Mouse (Mus musculus) ES-Bruce4 (cell line): Measurements from ENCODE around the gene Iqschfp. TPM values are rescaled to one million over a fixed set of nuclear protein-coding genes. Genes with fewer than 3 reads are reported as not detected.

ENCODE experiments used
- H3K27ac ChIP-seq: 2 replicates; pipeline ENCODE4 v1.5.1; 2012; ENCODE audit warnings: low read length, inconsistent platforms; ENCODE audit not compliant: insufficient read depth
- H3K27me3 ChIP-seq: 2 replicates; pipeline ENCODE4 v1.6.1; 2012; ENCODE audit warnings: mild to moderate bottlenecking, low read length, inconsistent platforms; ENCODE audit not compliant: control insufficient read depth, poor library complexity, insufficient read depth, severe bottlenecking
- H3K36me3 ChIP-seq: 2 replicates; pipeline ENCODE4 v1.6.1; 2012; ENCODE audit warnings: inconsistent platforms, mild to moderate bottlenecking, low read length, moderate library complexity; ENCODE audit not compliant: control insufficient read depth, poor library complexity, insufficient read depth, severe bottlenecking
- H3K4me1 ChIP-seq: one replicate; pipeline ENCODE4 v1.8.1; 2011; ENCODE audit warnings: low read length; ENCODE audit not compliant: control insufficient read depth, insufficient read depth
- H3K4me3 ChIP-seq: 2 replicates; pipeline ENCODE4 v1.5.1; 2011; ENCODE audit warnings: low read depth, mild to moderate bottlenecking, low read length
- H3K9ac ChIP-seq: 2 replicates; pipeline ENCODE4 v1.6.1; 2012; ENCODE audit warnings: low read depth, mild to moderate bottlenecking, inconsistent platforms; ENCODE audit not compliant: poor library complexity, severe bottlenecking
- H3K9me3 ChIP-seq: replicated peaks from 2 replicates; pipeline ENCODE4 v1.6.1; 2012; ENCODE audit warnings: mild to moderate bottlenecking, low read length, inconsistent platforms; ENCODE audit not compliant: control insufficient read depth, poor library complexity, insufficient read depth, severe bottlenecking
- CTCF ChIP-seq: IDR thresholded peaks from one replicate; pipeline ENCODE4 v1.8.1; 2011; ENCODE audit warnings: low read depth, low read length
- EP300 ChIP-seq: IDR thresholded peaks from 2 replicates; pipeline ENCODE4 v1.6.1; 2011; ENCODE audit warnings: low read depth, low read length; ENCODE audit not compliant: insufficient read depth
- POLR2A ChIP-seq: IDR thresholded peaks from one replicate; pipeline ENCODE4 v1.8.1; 2011; ENCODE audit warnings: low read length; ENCODE audit not compliant: insufficient read depth
- polyA plus RNA-seq: library from polyadenylated mRNA; stranded (reverse); fragments of >200 nt; gene quantifications from 2 replicates; pipeline ENCODE4 v1.2.4, GENCODE M21; 2011; ENCODE audit warnings: low read depth; ENCODE audit not compliant: missing spikeins, insufficient read depth, insufficient read length

Gene Iqschfp
- polyA plus RNA-seq, 1 experiment = not detected

GRCm38 (mm10) chr3:68617708-68618107 is 725.7 kb downstream of the Iqschfp start:
- TF ChIP-seq CTCF (no peak), POLR2A (no peak), EP300 (no peak)
- Histone ChIP-seq H3K4me1 (no peaks in the 10 kb centered on the region), H3K4me3 (no peak overlapping the region), H3K27ac (no peak overlapping the region), H3K9ac (no peak overlapping the region), H3K36me3 (peaks cover 10% of the 10 kb centered on the region), H3K9me3 (no peaks in the 10 kb centered on the region; the same call in 1 of the 2 replicates), H3K27me3 (no peaks in the 10 kb centered on the region)

- no peak overlapping the region for H3K27ac ChIP-seq
- TF ChIP-seq POLR2A (no peak), EP300 (no peak), CTCF (no peak)
- peaks cover 10% of the 10 kb centered on the region for H3K36me3 ChIP-seq
- no peaks in the 10 kb centered on the region for H3K4me1 ChIP-seq
- H3K4me3 ChIP-seq = no peak overlapping the region
- H3K9me3 ChIP-seq = no peaks in the 10 kb centered on the region; the same call in 1 of the 2 replicates
- H3K27me3 ChIP-seq = no peaks in the 10 kb centered on the region
- H3K9ac ChIP-seq = no peak overlapping the region
These were observed 727.1 kb downstream of the Iqschfp start for GRCm38 (mm10) chr3:68619097-68619496.

- peaks cover 20% of the 10 kb centered on the region for H3K36me3 ChIP-seq
- no peak overlapping the region for H3K9ac ChIP-seq
- no peaks in the 10 kb centered on the region for H3K4me1 ChIP-seq
- H3K27me3 ChIP-seq = no peaks in the 10 kb centered on the region
- H3K27ac ChIP-seq = no peak overlapping the region
- TF ChIP-seq CTCF (no peak), EP300 (no peak), POLR2A (no peak)
- H3K4me3 ChIP-seq = no peak overlapping the region
- H3K9me3 ChIP-seq = no peaks in the 10 kb centered on the region; the same call in 1 of the 2 replicates
These were observed 729.9 kb downstream of the Iqschfp start for GRCm38 (mm10) chr3:68621971-68622370.

GRCm38 (mm10) chr3:68623036-68623435 is 731.0 kb downstream of the Iqschfp start:
- Histone ChIP-seq H3K9me3 (no peaks in the 10 kb centered on the region; the same call in 1 of the 2 replicates), H3K36me3 (peaks cover 20% of the 10 kb centered on the region), H3K27ac (no peak overlapping the region)

GRCm38 (mm10) chr3:68624471-68624870 is 732.4 kb downstream of the Iqschfp start:
- peaks cover 20% of the 10 kb centered on the region for H3K36me3 ChIP-seq
- no peak overlapping the region for H3K9ac ChIP-seq
- H3K27ac ChIP-seq = no peak overlapping the region
- no peaks in the 10 kb centered on the region for H3K27me3 ChIP-seq
- TF ChIP-seq EP300 (no peak), CTCF (no peak), POLR2A (no peak)
- no peaks in the 10 kb centered on the region; the same call in 1 of the 2 replicates for H3K9me3 ChIP-seq
- no peak overlapping the region for H3K4me3 ChIP-seq
- H3K4me1 ChIP-seq = no peaks in the 10 kb centered on the region

More at GRCm38 (mm10) chr3:68623036-68623435, 731.0 kb downstream of the Iqschfp start:
- TF ChIP-seq CTCF = no peak
- no peak for TF ChIP-seq POLR2A
- no peak for TF ChIP-seq EP300
- Histone ChIP-seq H3K4me3 (no peak overlapping the region), H3K9ac (no peak overlapping the region), H3K4me1 (no peaks in the 10 kb centered on the region), H3K27me3 (no peaks in the 10 kb centered on the region)

GRCm38 (mm10) chr3:68630261-68630660 is 738.2 kb downstream of the Iqschfp start:
- Histone ChIP-seq H3K4me3 (no peak overlapping the region), H3K27me3 (no peaks in the 10 kb centered on the region)
- no peak for TF ChIP-seq CTCF
- TF ChIP-seq POLR2A = no peak
- no peak for TF ChIP-seq EP300

More at GRCm38 (mm10) chr3:68630261-68630660, 738.2 kb downstream of the Iqschfp start:
- H3K9ac ChIP-seq = no peak overlapping the region
- H3K4me1 ChIP-seq = no peaks in the 10 kb centered on the region
- H3K27ac ChIP-seq = no peak overlapping the region
- H3K36me3 ChIP-seq = peaks cover 10% of the 10 kb centered on the region; the same call in 1 of the 2 replicates
- no peaks in the 10 kb centered on the region for H3K9me3 ChIP-seq
